Mouse (Mus musculus) macrophage (primary cell): ENCODE measurements around the gene Lias. TPM values are rescaled to one million over a fixed set of nuclear protein-coding genes. Genes with fewer than 3 reads are reported as not detected.

ENCODE experiments used
- H3K27ac ChIP-seq: fragments of 350-480 bp; formaldehyde crosslinking; 2 replicates; pipeline ENCODE4 v1.9.0; 2021
- H3K36me3 ChIP-seq: fragments of 350-480 bp; formaldehyde crosslinking; 2 replicates; pipeline ENCODE4 v1.9.0; 2021; ENCODE audit errors: inconsistent target
- H3K4me3 ChIP-seq: fragments of 350-480 bp; formaldehyde crosslinking; 2 replicates; pipeline ENCODE4 v1.9.0; 2021; ENCODE audit errors: inconsistent target
- H3K79me2 ChIP-seq: fragments of 350-480 bp; formaldehyde crosslinking; 2 replicates; pipeline ENCODE4 v1.9.0; 2021; ENCODE audit errors: inconsistent target
- WGBS: methylation state at CpG from one replicate; pipeline ENCODE4 v1.1.7; 2026; ENCODE audit warnings: inconsistent platforms; ENCODE audit not compliant: missing documents; 5-methylcytosine and 5-hydroxymethylcytosine counted together
- polyA plus RNA-seq: library from polyadenylated mRNA; stranded (reverse); fragments of 250-400 nt; gene quantifications from 3 replicates; pipeline ENCODE4 v1.2.4, GENCODE M21; 2018; ENCODE audit warnings: inconsistent platforms

Gene Lias
- polyA plus RNA-seq, 1 experiment from 2014 or later, result 35.1 TPM

DNA sequence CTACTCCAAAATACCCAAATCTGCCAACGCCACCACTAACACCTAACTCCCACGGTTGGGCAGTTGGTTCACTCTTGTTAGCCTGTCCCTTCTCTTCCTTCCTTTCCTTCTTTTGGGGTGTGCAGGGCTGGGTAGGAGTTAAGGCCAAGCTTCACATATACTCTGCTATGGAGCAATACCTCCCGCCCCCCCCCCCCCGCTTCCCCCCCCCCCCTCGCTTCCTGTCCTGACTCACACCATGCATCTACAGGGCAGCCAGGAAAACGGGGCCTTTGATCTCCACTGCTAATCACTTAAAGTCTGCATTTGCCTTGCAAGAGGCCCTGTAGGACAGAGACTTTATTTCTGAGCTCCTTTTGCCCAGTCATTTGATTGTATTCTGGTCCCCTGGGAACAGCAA lies 53.7 kb downstream of the Lias start:
- H3K36me3 ChIP-seq, result peaks cover 26% of the 10 kb centered on the region
- H3K27ac ChIP-seq, result no peak overlapping the region
- no peaks in the 10 kb centered on the region for H3K79me2 ChIP-seq
- no peak overlapping the region for H3K4me3 ChIP-seq
- WGBS, result 10% methylated on average over 3 of the region's 6 CpGs

- no peaks in the 10 kb centered on the region for H3K79me2 ChIP-seq
- H3K4me3 ChIP-seq, result no peak overlapping the region
- no peak overlapping the region for H3K27ac ChIP-seq
- WGBS, result 88% methylated on average over 1 of the region's 2 CpGs
- peaks cover 36% of the 10 kb centered on the region for H3K36me3 ChIP-seq
Measured at GRCm38 (mm10) chr5:65446756-65447155, 55.5 kb downstream of the Lias start.

- no peak overlapping the region for H3K4me3 ChIP-seq
- peaks cover 39% of the 10 kb centered on the region for H3K36me3 ChIP-seq
- H3K27ac ChIP-seq, result no peak overlapping the region
- WGBS, result 94% methylated on average over 2 of the region's 2 CpGs
- H3K79me2 ChIP-seq, result no peaks in the 10 kb centered on the region
Measured at GRCm38 (mm10) chr5:65447826-65448225, 56.5 kb downstream of the Lias start.

DNA sequence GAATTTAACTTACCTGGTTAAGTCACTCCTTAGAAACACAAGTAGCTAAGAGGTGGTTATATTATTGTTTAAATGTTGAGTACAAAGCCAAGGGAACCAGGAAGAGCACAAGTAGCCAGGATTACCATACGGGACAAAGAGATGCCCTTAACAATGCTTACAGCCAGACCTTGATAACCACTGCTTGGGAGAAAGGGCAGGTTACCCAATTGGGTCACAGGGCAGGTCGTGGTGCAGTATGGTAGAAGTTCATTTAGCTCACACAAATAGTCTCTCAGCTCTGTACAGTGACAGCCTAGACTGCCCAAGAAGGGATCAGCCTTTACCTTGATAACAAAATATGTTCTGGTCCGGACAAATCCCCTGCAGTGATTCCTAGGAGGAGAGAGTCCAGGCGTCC lies 57.6 kb downstream of the Lias start:
- H3K27ac ChIP-seq, result no peak overlapping the region
- H3K4me3 ChIP-seq, result no peak overlapping the region
- no peaks in the 10 kb centered on the region for H3K79me2 ChIP-seq
- 94% methylated on average over 4 of the region's 4 CpGs for WGBS
- H3K36me3 ChIP-seq, result peaks cover 49% of the 10 kb centered on the region

DNA sequence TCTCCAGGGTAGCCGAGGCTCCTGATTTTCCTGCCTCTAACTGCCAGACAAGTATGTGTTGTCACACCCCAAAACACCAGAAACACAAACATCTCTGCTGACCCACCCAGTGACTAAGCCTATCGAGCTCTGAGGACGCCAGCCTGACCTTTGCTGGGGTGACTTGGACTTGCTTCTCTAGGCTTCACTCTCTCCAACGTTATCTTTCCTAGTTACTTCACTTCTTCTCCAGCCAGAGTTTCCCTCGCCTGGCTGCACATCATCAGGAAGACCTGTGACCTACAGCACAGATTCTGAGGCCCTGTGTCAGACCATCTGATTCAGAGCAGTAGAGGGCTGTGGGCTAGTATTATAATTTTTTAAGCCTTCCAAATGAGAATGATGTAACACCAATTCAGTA lies 63.5 kb downstream of the Lias start:
- WGBS, result 91% methylated on average over 5 of the region's 5 CpGs

GRCm38 (mm10) chr5:65457086-65457827 lies 66.0 kb downstream of the Lias start:
- Histone ChIP-seq H3K36me3 (peaks cover 24% of the 10 kb centered on the region; the same call in 1 of the 2 replicates), H3K27ac (peak overlapping the region; percentile 80), H3K79me2 (no peaks in the 10 kb centered on the region), H3K4me3 (no peak overlapping the region)
- 100% methylated on average over 7 of the region's 7 CpGs for WGBS

More for the DNA sequence above, 63.5 kb downstream of the Lias start:
- H3K79me2 ChIP-seq, result no peaks in the 10 kb centered on the region
- H3K4me3 ChIP-seq, result no peak overlapping the region
- no peak overlapping the region for H3K27ac ChIP-seq
- H3K36me3 ChIP-seq, result peaks cover 29% of the 10 kb centered on the region

- H3K36me3 ChIP-seq, result peaks cover 21% of the 10 kb centered on the region; the same call in 1 of the 2 replicates
- peak overlapping the region; percentile 80 for H3K27ac ChIP-seq
- H3K4me3 ChIP-seq, result no peak overlapping the region
- 78% methylated on average over 5 of the region's 5 CpGs for WGBS
- no peaks in the 10 kb centered on the region for H3K79me2 ChIP-seq
Measured at GRCm38 (mm10) chr5:65457846-65458245, 66.5 kb downstream of the Lias start.

DNA sequence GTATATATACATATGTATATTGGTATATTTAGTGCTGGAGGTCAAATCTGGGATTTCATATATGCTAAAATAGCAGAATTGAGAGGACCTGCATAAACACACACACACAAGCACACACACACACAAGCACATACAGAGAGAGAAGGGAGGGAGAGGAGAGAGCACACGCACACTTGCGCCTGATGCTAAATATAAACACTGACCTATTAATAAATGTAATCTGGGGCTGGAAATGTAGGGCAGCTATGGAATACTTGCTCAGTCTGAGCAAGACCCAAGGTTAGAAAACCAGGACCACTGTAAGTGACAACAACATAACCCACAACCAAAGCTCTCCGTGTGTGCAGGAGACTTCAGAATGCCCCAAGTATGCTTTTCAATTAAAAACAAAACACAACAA lies 68.2 kb downstream of the Lias start:
- Histone ChIP-seq H3K36me3 (peaks cover 11% of the 10 kb centered on the region; the same call in 1 of the 2 replicates), H3K4me3 (no peak overlapping the region), H3K27ac (no peak overlapping the region), H3K79me2 (no peaks in the 10 kb centered on the region; the same call in 1 of the 2 replicates)
- WGBS, result 93% methylated on average over 2 of the region's 3 CpGs

Other genes with a start within 250 kb of the Lias start
- 3.1 to 7.2 TPM (median 3.9 TPM) in 3 replicates for gene Wdr19, start 191.8 kb upstream of the Lias start, polyA plus RNA-seq
- gene Rfc1, start 55.8 kb upstream of the Lias start, polyA plus RNA-seq, result 28.4 to 36.3 TPM (median 35.4 TPM) in 3 replicates
- gene Klb, start 43.2 kb upstream of the Lias start, polyA plus RNA-seq, result not detected in 3 replicates
- gene Rpl9, start 53 bp upstream of the Lias start, polyA plus RNA-seq, result 415 to 1,286 TPM (median 1,137 TPM) in 3 replicates
- gene Ugdh, start 44.5 kb downstream of the Lias start, polyA plus RNA-seq, result 29.7 to 103 TPM (median 53.7 TPM) in 3 replicates
- gene Gm43552, start 101.3 kb downstream of the Lias start, polyA plus RNA-seq, result not detected in 3 replicates
- 67.2 to 135 TPM (median 99.0 TPM) in 3 replicates for gene Smim14, start 145.7 kb downstream of the Lias start, polyA plus RNA-seq
- gene Ube2k, start 145.7 kb downstream of the Lias start, polyA plus RNA-seq, result 76.8 to 156 TPM (median 106 TPM) in 3 replicates